Mouse (Mus musculus) limb, embryonic 13.5 days (tissue): ENCODE measurements around the gene Ttll1. TPM values are rescaled to one million over a fixed set of nuclear protein-coding genes. Genes with fewer than 3 reads are reported as not detected.

ENCODE experiments used
- ATAC-seq: fragments of 200-750 bp; cut with Nextera tagmentation; 2 replicates; pipeline ENCODE4 v1.8.0; 2017; ENCODE audit warnings: low read depth, moderate number of reproducible peaks, moderate TSS enrichment; ENCODE audit not compliant: low FRiP score
- H3K27ac ChIP-seq: fragments of 300-500 bp; sonication (generic); 2 replicates; pipeline ENCODE4 v1.5.1; 2015; ENCODE audit warnings: inconsistent platforms, mild to moderate bottlenecking, moderate library complexity
- H3K27me3 ChIP-seq: fragments of 300-500 bp; sonication (generic); 2 replicates; pipeline ENCODE4 v1.6.1; 2015; ENCODE audit warnings: mild to moderate bottlenecking, inconsistent platforms
- H3K36me3 ChIP-seq: fragments of 300-500 bp; sonication (generic); 2 replicates; pipeline ENCODE4 v1.6.1; 2015; ENCODE audit warnings: inconsistent platforms, mild to moderate bottlenecking, moderate library complexity
- H3K4me1 ChIP-seq: fragments of 300-500 bp; sonication (generic); 2 replicates; pipeline ENCODE4 v1.6.1; 2015; ENCODE audit warnings: inconsistent platforms
- H3K4me2 ChIP-seq: fragments of 300-500 bp; sonication (generic); replicated peaks from 2 replicates; pipeline ENCODE4 v1.6.1; 2015; ENCODE audit warnings: inconsistent platforms, mild to moderate bottlenecking, moderate library complexity
- H3K4me3 ChIP-seq: fragments of 300-500 bp; sonication (generic); 2 replicates; pipeline ENCODE4 v1.5.1; 2015; ENCODE audit warnings: moderate library complexity, mild to moderate bottlenecking, inconsistent platforms
- H3K9ac ChIP-seq: fragments of 300-500 bp; sonication (generic); 2 replicates; pipeline ENCODE4 v1.6.1; 2015; ENCODE audit warnings: mild to moderate bottlenecking, inconsistent platforms
- H3K9me3 ChIP-seq: fragments of 300-500 bp; sonication (generic); 2 replicates; pipeline ENCODE4 v1.6.1; 2016; ENCODE audit warnings: inconsistent platforms
- WGBS: fragments of 180-500 bp; shearing (Covaris S2); methylation state at CpG from one replicate; pipeline ENCODE4 v1.1.7; 2015; 5-methylcytosine and 5-hydroxymethylcytosine counted together
- polyA plus RNA-seq: library from polyadenylated mRNA; unstranded; fragments of >200 nt; fragmentation: Nextera tagmentation; extraction: Ambion mirVana; gene quantifications from 2 replicates; pipeline ENCODE4 v1.2.1, GENCODE M21; 2015

The Ttll1 gene
- polyA plus RNA-seq: 23.4 and 25.1 TPM in 2 replicates

DNA sequence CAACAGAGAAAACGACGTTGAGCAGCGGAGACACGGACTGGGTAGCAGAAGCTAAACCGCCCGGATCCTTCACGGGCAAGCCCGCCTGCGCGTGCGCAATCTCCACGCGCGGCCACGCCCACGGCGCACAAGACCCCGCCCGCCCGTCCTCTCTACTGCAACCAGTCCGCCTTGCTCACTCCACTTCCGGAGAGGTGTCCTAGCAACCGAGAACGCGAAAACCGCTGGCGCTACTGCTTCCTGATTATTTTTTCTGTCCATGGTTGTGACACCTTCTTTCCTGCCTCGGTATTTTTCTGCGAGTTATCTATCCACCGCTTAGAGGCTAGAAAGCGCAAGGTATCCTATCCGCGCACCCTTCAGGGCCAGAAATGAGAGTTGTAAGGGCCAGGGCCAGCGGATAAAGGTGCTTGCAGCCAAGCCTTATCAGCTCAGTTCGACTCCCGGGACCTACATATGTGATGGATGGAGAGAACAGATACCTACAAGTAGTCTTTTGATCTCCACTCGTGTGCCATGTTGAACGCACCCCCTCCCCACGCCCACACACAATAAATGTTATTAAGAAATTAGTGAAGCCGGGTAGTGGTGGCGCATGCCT lies at the start of gene Ttll1:
Ttll1 (minus strand) TSS at position 89 of the 601 bp plus-strand sequence.
- no peaks in the 10 kb centered on the region for H3K36me3 ChIP-seq
- peak within 1 kb of the TSS; percentile 84 for H3K4me2 ChIP-seq
- no peak within 1 kb of the TSS for H3K27ac ChIP-seq
- WGBS: 12% methylated on average over 41 of the region's 41 CpGs
- peak; percentile 96 for ATAC-seq
- H3K9me3 ChIP-seq: no peaks in the 10 kb centered on the region
- H3K4me1 ChIP-seq: peaks cover 14% of the 10 kb centered on the region
- peak within 1 kb of the TSS; percentile 68 for H3K9ac ChIP-seq
- peak within 1 kb of the TSS; percentile 64 for H3K4me3 ChIP-seq
- H3K27me3 ChIP-seq: no peaks in the 10 kb centered on the region

DNA sequence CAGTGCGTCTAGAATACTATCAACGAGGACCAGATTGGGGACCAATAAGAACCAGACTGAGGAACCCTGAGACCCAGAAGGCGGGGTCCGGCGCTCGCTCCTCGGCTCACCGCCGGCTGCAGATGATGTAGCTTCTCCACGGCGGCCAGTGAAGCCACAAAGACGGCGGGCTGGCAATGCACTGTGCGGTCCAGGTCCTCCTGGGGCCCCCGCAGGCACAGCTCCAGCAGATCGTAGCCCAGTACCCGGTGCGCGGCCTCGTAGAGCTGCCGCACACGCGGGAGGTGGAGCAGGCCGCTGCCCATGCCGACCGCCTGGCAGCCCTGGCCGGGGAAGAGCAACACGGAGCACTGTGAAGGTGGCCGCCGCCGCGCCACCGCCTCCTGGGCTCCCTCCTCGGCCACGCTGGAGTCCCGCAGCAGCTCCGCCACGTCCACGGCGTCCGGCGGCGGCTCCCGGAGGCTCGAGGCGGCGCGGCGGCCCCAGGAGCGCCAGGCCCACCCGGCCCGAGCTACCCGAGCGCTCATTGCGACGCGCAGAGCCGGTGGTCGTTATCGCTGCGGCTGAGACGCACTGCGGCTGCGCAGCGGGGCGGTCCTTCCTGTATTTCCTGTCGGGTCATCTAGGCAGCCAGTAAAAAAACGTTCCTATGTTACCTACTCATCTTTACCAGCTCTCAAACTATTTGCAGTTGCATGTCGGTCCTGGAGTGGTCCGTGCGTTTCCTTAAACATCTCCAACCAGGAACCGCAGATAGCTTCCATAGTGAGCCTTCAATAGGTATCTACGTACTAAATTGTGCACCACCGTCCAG lies 44.7 kb upstream of the Ttll1 start:
- Histone ChIP-seq H3K4me3 (peak overlapping the region; percentile 88), H3K36me3 (peaks cover 24% of the 10 kb centered on the region), H3K27me3 (no peaks in the 10 kb centered on the region), H3K9ac (peak overlapping the region; percentile 95), H3K9me3 (0 out of 2 replicates have a peak, but pooled peaks cover 3% of the 10 kb centered on the region), H3K4me1 (peaks cover 10% of the 10 kb centered on the region), H3K4me2 (peak overlapping the region; percentile 82), H3K27ac (peak overlapping the region; percentile 93)
- ATAC-seq: peak; percentile 89
- WGBS: 1% methylated on average over 58 of the region's 74 CpGs

DNA sequence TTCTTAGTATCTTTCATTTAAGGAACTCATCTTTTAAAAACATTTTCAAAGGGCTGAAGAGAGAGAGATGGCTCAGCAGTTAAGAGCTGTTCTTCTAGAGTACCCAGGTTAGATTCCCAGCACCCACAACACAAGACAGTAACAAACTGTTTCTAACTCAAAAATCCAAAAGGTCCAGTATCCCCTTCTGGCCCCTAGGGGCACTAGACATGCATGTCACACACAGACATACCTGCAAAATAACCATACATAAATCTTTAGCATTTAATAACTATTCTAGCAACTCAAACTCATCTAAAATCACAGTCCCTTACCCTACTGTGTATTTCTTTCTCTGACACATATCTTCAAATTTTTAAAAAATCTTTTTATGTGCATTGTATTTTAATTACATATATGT lies 43.1 kb upstream of the Ttll1 start:
- Histone ChIP-seq H3K27ac (no peak overlapping the region), H3K4me2 (no peak overlapping the region), H3K4me1 (peaks cover 10% of the 10 kb centered on the region), H3K9me3 (0 out of 2 replicates have a peak, but pooled peaks cover 3% of the 10 kb centered on the region), H3K36me3 (peaks cover 39% of the 10 kb centered on the region), H3K4me3 (no peak overlapping the region), H3K9ac (no peak overlapping the region), H3K27me3 (no peaks in the 10 kb centered on the region)
- no peak for ATAC-seq

DNA sequence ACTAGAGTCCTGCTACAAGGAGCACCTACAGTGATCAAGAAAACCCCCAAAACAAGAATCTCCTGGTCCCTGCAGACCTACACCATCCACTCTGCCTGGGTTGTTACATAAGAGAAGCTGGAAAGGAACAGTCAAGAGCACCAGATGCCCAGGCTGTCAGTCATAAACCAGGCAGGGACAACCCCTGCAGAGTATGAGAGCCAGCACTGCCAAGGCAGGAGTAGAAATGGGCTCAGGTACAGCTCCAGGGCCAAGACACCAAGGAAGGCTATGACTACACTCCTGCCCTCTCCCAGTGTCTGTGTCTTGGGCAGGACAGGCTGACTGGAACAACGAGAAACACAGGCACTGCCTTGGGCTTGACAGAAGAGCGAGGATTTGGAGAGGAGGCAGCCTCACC lies 39.4 kb upstream of the Ttll1 start:
- ATAC-seq: no peak
- no peak overlapping the region for H3K4me3 ChIP-seq
- H3K27ac ChIP-seq: no peak overlapping the region
- H3K4me2 ChIP-seq: no peak overlapping the region
- H3K27me3 ChIP-seq: no peaks in the 10 kb centered on the region
- 0 out of 2 replicates have a peak, but pooled peaks cover 3% of the 10 kb centered on the region for H3K9me3 ChIP-seq
- H3K9ac ChIP-seq: no peak overlapping the region
- H3K4me1 ChIP-seq: peaks cover 6% of the 10 kb centered on the region
- peaks cover 75% of the 10 kb centered on the region for H3K36me3 ChIP-seq
- WGBS: 82% methylated on average over 2 of the region's 2 CpGs

DNA sequence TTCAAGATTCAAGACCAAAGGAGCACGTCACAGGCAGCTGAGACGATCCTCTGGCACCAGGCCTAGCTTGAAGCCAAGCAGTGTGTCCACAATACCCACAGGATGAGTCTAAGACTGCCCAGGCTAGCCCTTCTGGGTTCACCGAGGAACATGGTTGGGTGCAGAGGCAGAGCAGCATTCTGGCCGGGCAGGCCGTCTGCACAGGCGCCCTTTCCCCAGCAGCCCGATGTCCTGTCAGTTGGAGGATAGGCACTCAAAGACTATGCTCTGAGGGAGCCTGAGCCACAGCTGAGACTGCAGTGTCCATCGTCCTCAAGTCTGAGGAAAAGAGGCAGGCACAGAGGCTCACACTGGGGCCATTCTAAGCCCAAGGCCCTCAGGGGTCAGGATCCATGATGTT lies 36.5 kb upstream of the Ttll1 start:
- Histone ChIP-seq H3K4me3 (no peak overlapping the region), H3K9ac (no peak overlapping the region), H3K27me3 (no peaks in the 10 kb centered on the region), H3K9me3 (no peaks in the 10 kb centered on the region), H3K36me3 (peaks cover 69% of the 10 kb centered on the region), H3K4me2 (no peak overlapping the region), H3K4me1 (no peaks in the 10 kb centered on the region), H3K27ac (no peak overlapping the region)
- ATAC-seq: no peak
- WGBS: 91% methylated on average over 8 of the region's 8 CpGs

DNA sequence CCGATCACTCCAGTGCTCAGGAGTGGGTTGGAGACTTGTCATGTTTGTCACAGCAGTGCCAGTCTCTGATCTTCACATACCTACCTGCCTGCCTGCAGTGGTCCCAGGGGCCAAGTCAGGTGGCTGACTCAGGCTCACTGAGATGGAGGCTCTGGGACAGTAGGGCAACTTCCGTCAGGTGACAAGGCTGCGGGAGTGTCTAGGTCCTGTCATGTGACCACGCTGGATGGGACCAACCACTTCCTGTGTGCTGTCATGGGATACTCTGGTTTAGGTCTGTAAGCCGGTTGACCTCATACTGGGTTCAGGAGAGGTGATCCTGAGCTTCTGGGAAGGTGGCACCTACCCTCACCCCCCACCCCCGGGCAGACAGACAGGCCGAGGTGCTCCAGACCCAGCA lies 35.3 kb upstream of the Ttll1 start:
- Histone ChIP-seq H3K4me2 (no peak overlapping the region), H3K9ac (no peak overlapping the region), H3K27me3 (no peaks in the 10 kb centered on the region), H3K27ac (no peak overlapping the region), H3K9me3 (no peaks in the 10 kb centered on the region), H3K4me3 (no peak overlapping the region), H3K4me1 (no peaks in the 10 kb centered on the region), H3K36me3 (peaks cover 59% of the 10 kb centered on the region)
- ATAC-seq: no peak; the same call in 1 of the 2 replicates
- WGBS: 87% methylated on average over 7 of the region's 7 CpGs

DNA sequence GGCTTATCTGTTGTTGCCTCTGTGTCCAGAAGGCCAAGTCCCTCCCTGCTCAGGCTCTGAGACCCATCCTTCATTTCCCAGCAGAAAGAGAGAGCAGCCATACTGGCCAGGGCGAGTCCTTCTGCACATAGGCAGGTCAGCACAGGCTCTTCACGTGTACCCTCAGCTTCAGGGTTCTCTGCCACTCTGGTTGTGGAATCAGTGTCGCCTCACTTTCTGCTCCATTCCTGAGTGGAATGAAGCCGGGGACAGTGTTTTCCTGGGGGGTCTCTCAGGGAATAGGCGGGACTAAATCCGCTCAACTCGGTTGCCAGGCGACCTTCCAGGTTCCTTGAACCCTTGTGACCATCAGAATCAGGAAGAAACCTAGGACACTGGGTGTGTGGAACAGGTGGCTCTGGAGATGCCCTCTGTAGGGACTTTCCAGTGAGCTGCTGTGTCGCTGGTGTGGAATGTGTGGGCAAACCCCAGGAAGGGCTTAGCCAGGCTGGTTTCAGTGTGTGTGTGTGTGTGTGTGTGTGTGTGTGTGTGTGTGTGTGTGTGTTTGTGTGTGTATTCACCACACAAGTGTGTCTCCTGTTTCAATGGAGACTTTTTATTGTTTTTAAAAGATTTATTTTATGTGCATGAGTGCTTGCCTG lies 31.1 kb upstream of the Ttll1 start:
- no peak for ATAC-seq
- H3K4me2 ChIP-seq: no peak overlapping the region
- H3K27me3 ChIP-seq: no peaks in the 10 kb centered on the region
- no peaks in the 10 kb centered on the region for H3K9me3 ChIP-seq
- 79% methylated on average over 9 of the region's 9 CpGs for whole genome bisulfite sequencing
- peaks cover 17% of the 10 kb centered on the region for H3K36me3 ChIP-seq
- H3K4me1 ChIP-seq: 0 out of 2 replicates have a peak, but pooled peaks cover 3% of the 10 kb centered on the region
- H3K4me3 ChIP-seq: no peak overlapping the region
- no peak overlapping the region for H3K9ac ChIP-seq
- no peak overlapping the region for H3K27ac ChIP-seq

DNA sequence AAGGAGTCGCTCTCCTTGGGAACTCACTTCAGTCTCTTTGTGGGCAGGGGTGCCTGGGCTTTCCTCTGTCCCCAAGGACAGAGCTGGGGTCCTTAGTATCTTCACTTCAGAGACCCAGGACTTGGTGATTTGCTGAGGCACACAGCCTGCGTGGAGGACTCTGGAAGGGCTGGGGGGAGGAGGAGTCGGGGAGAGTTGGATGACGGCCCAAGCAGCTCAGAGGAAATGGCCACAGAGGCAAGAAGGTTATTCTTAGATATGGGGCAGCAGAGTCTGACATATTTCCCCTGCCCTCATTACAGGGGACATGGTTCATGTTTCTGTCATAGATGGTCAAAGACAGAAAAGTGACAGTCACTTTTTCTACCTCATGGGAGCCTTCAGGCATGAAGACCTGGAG lies 29.2 kb upstream of the Ttll1 start:
- Histone ChIP-seq H3K27ac (no peak overlapping the region), H3K36me3 (no peaks in the 10 kb centered on the region), H3K4me2 (no peak overlapping the region), H3K9me3 (no peaks in the 10 kb centered on the region), H3K4me3 (no peak overlapping the region), H3K4me1 (0 out of 2 replicates have a peak, but pooled peaks cover 3% of the 10 kb centered on the region), H3K27me3 (no peaks in the 10 kb centered on the region), H3K9ac (no peak overlapping the region)
- 54% methylated on average over 4 of the region's 4 CpGs for WGBS
- no peak for ATAC-seq

DNA sequence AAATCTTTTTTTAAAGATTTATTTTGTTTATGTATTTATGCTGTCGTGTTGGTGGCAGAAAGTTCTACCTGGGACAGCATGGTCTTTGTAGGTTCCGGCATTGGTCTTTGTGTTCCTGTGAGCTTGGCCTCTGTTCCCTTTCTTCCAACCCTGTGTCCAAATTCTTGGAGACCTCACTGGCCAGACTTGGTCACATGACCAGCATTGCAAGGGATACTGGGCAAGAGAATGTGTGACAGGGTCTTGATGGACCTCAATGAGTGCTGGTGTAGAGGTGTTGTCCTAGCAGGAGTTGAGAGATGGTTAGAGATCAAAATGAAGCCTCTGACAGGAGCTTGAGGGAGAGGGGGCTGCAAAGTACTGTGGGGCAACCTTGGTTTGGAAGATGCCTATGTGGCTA lies 28.2 kb upstream of the Ttll1 start:
- WGBS: 95% methylated on average over 2 of the region's 2 CpGs
- no peaks in the 10 kb centered on the region for H3K9me3 ChIP-seq
- H3K9ac ChIP-seq: no peak overlapping the region
- H3K27ac ChIP-seq: no peak overlapping the region
- 0 out of 2 replicates have a peak, but pooled peaks cover 3% of the 10 kb centered on the region for H3K4me1 ChIP-seq
- ATAC-seq: no peak
- no peak overlapping the region for H3K4me2 ChIP-seq
- H3K27me3 ChIP-seq: no peaks in the 10 kb centered on the region
- no peak overlapping the region for H3K4me3 ChIP-seq
- no peaks in the 10 kb centered on the region for H3K36me3 ChIP-seq

DNA sequence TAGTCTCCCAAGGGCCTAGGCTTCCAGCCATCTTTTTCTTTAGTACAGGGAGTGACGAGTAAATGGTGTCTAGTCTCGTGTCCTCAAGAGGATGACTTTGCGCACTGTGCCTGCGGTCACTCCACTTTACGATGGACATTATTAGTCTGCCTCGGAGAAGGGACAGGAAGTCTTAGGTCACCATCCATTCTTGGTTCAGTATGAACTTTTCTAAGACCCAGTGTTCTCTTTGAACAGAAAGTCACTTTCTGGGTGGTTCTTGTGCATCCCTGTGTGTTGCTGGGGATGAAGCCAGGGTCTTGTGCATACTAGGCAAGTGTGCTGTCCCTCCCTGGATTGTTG lies 25.2 kb upstream of the Ttll1 start:
- Histone ChIP-seq H3K36me3 (no peaks in the 10 kb centered on the region), H3K4me1 (0 out of 2 replicates have a peak, but pooled peaks cover 3% of the 10 kb centered on the region), H3K4me2 (no peak overlapping the region), H3K27me3 (peaks cover under 1% of the 10 kb centered on the region; the same call in 1 of the 2 replicates), H3K9me3 (no peaks in the 10 kb centered on the region), H3K4me3 (no peak overlapping the region), H3K9ac (no peak overlapping the region), H3K27ac (no peak overlapping the region)
- WGBS: 71% methylated on average over 6 of the region's 6 CpGs
- no peak for ATAC-seq

DNA sequence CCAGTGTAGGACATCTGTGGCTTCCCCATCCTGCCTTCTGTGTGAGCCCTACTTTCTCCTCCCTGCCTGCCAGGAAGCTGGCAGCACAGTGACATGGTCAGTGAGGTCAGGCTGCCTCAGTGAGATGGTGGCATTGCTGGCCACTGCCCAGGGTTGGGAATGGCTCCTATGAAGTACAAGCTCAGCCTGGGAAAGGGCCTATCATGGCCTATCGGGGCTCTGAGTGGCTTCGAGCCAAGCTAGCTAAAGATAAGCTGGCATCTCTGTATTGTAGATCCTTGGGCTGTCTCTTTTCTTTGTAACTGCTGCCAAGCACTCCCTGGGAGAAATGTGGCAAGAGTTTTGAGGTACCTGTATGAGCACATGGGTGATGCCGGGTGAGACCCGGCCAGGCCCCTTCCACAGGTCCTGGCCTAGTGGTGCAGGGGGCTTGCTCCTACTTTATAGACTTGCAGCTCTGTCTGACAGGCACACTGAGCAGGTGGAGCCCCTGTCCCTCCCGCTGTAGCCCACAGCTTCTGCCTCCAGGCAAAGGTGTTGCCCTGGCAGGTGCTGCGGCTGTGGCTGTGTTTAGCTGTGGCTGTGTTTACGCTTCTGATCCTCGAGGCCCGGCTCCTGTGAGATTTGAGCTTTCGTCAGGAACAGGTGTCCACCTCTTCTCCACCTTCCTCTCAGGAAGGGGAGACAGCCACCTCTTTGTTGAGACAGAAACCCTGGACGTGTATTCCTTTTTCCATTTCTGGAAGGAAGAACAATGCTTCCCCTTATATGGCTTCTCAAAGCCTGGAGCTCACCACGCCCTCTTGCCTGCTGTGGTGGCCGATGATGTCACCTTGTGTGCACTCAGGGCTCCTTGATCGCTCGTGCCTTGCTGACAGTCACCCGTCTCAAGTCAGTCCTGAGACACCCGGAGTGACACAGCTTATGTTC lies 24.5 kb upstream of the Ttll1 start:
- Histone ChIP-seq H3K4me1 (0 out of 2 replicates have a peak, but pooled peaks cover 3% of the 10 kb centered on the region), H3K9ac (no peak overlapping the region), H3K27me3 (peaks cover 7% of the 10 kb centered on the region; the same call in 1 of the 2 replicates), H3K9me3 (no peaks in the 10 kb centered on the region), H3K27ac (no peak overlapping the region), H3K4me2 (no peak overlapping the region), H3K4me3 (no peak overlapping the region), H3K36me3 (no peaks in the 10 kb centered on the region)
- WGBS: 75% methylated on average over 17 of the region's 17 CpGs
- no peak for ATAC-seq
